Mouse (Mus musculus) megakaryocyte, embryonic 14.5 days (primary cell): ENCODE measurements around the gene Pitpnm3.
"Not testable (repeated sequence)": the region's sequence is repeated elsewhere in the genome, so short reads cannot be mapped to it uniquely, and the experiment has no call there.

Experiments used
- FLI1 ChIP-seq: IDR thresholded peaks from 2 replicates; pipeline ENCODE4 v1.6.1; 2012; ENCODE audit warnings: low read length, inconsistent platforms, mixed read lengths
- GATA1 ChIP-seq: IDR thresholded peaks from 3 replicates; pipeline ENCODE4 v1.6.1; 2012; ENCODE audit warnings: mixed read lengths, low read length, inconsistent platforms, borderline replicate concordance

- TF ChIP-seq GATA1, FLI1: not testable (repeated sequence)
Observed at GRCm38 (mm10) chr11:72171906-72172305, 36.3 kb upstream of the Pitpnm3 start.
